38 mouse cellular contexts compared by ENCODE assay signal in genomic region chr16:36543091-36543490, GRCm38 (mm10). TPM values are rescaled to one million over a fixed set of nuclear protein-coding genes. Genes with fewer than 3 reads are reported as not detected.
DNase-seq lines count a peak whose midpoint lies in the region; ATAC-seq and TF ChIP-seq lines count a peak whose summit lies in the region.
"Had no signal": no experiment of that assay in that cellular context is flagged by ENCODE, and none has a peak within 500 bp of the region (broad histone marks: within the 10 kb centered on the region; RNA-seq: fewer than 3 reads in every experiment).

No protein-coding gene starts in this region.

- no peak overlapping the region for H3K4me3 ChIP-seq in kidney, adult 2 months (ENCODE audit: insufficient read depth, low read depth, low read length)
- no peak overlapping the region for H3K4me3 ChIP-seq in kidney, embryonic 16.5 days (ENCODE audit: low read length)
- H3K4me3 ChIP-seq: forebrain, embryonic 13.5 days; heart, embryonic 10.5 days; heart, embryonic 15.5 days; hindbrain, embryonic 12.5 days; intestine, embryonic 15.5 days; layer of hippocampus, adult 2 months; left cerebral cortex, adult 2 months; limb, embryonic 12.5 days; liver, embryonic 13.5 days; midbrain, embryonic 13.5 days; neural tube, embryonic 15.5 days had no signal

- no peaks in the 10 kb centered on the region for H3K27me3 ChIP-seq in kidney, adult 2 months (replicated peaks; ENCODE audit: control insufficient read depth, insufficient read depth, low read length)
- H3K27me3 ChIP-seq in kidney, embryonic 16.5 days (ENCODE audit: insufficient read depth, low read length): no peaks in the 10 kb centered on the region
- H3K27me3 ChIP-seq: CH12.LX; forebrain, embryonic 13.5 days; heart, embryonic 15.5 days; hindbrain, embryonic 12.5 days; intestine, embryonic 15.5 days; limb, embryonic 12.5 days; liver, embryonic 13.5 days; midbrain, embryonic 13.5 days; neural tube, embryonic 15.5 days had no signal

- WGBS in kidney, adult 2 months: 35% methylated on average over 3 of the region's 3 CpGs
- WGBS in kidney, embryonic 16.5 days: 76% methylated on average over 3 of the region's 3 CpGs

- ATAC-seq in kidney, embryonic 16.5 days (ENCODE audit: low FRiP score, low TSS enrichment): peak; percentile 62; the same call in 1 of the 2 replicates
- ATAC-seq: activated CD4-positive, CD25-positive, alpha-beta regulatory T cell, adult 4 months; forebrain, embryonic 13.5 days; hindbrain, postnatal 0 days; intestine, embryonic 15.5 days; midbrain, embryonic 13.5 days had no signal

- H3K36me3 ChIP-seq in kidney, adult 2 months (ENCODE audit: control insufficient read depth, insufficient read depth, low read length): no peaks in the 10 kb centered on the region
- no peaks in the 10 kb centered on the region for H3K36me3 ChIP-seq in kidney, embryonic 16.5 days (ENCODE audit: insufficient read depth, low read length)
- H3K36me3 ChIP-seq: heart, embryonic 10.5 days; heart, embryonic 15.5 days; hindbrain, embryonic 12.5 days; intestine, embryonic 15.5 days; limb, embryonic 12.5 days; liver, embryonic 13.5 days; midbrain, embryonic 13.5 days; neural tube, embryonic 15.5 days had no signal

- peak overlapping the region; percentile 70 for H3K27ac ChIP-seq in kidney, adult 2 months (ENCODE audit: insufficient read depth, low read depth, low read length)
- H3K27ac ChIP-seq in kidney, embryonic 16.5 days (ENCODE audit: low read length): no peak overlapping the region
- H3K27ac ChIP-seq: forebrain, embryonic 13.5 days; heart, embryonic 10.5 days; heart, embryonic 15.5 days; hindbrain, embryonic 12.5 days; hindbrain, postnatal 0 days; intestine, embryonic 15.5 days; layer of hippocampus, adult 2 months; left cerebral cortex, adult 2 months; limb, embryonic 12.5 days; liver, embryonic 13.5 days; macrophage; midbrain, embryonic 13.5 days; neural tube, embryonic 15.5 days had no signal

- peaks cover 13% of the 10 kb centered on the region; the same call in 1 of the 2 replicates for H3K4me1 ChIP-seq in kidney, adult 2 months (ENCODE audit: control insufficient read depth, insufficient read depth, low read length)
- H3K4me1 ChIP-seq in kidney, embryonic 16.5 days (ENCODE audit: insufficient read depth, low read length): 0 out of 2 replicates have a peak, but pooled peaks cover 5% of the 10 kb centered on the region
- H3K4me1 ChIP-seq: forebrain, embryonic 13.5 days; heart, embryonic 10.5 days; heart, embryonic 15.5 days; hindbrain, embryonic 12.5 days; intestine, embryonic 15.5 days; limb, embryonic 12.5 days; liver, embryonic 13.5 days; midbrain, embryonic 13.5 days; neural tube, embryonic 15.5 days had no signal

- no peak for TF ChIP-seq POLR2A in kidney, adult 2 months (IDR thresholded peaks at IDR 0.05; ENCODE audit: low read depth, low read length)

- peak; percentile 41 for DNase-seq in heart, adult 11 months
- no peak for DNase-seq in heart, postnatal 10 days
- peak; percentile 90 for DNase-seq in kidney, adult 2 months
- DNase-seq in kidney, postnatal 36 days: peak; percentile 70 to 82
- DNase-seq in thymus, postnatal 10 days (ENCODE audit: low spot score in 2 of 2): no peak
- DNase-seq in adipocyte (ENCODE audit: low spot score): no peak
- DNase-seq in adrenal gland, adult 2 months: no peak
- DNase-seq: adrenal gland, postnatal 14 days; cerebellum, adult 11-12 months; cerebellum, adult 9-11 months; gastrocnemius, postnatal 14 days; heart, postnatal 36 days; liver, embryonic 13.5 days; lung, adult 2 months; lung, postnatal 10 days; right cerebral cortex, adult 18-20 months; spleen, adult 18-20 months; thymus, adult 18-20 months; thymus, postnatal 36 days had no signal

- intact Hi-C loops in heart, postnatal 10 days (cut with DNase I): no loop called here

- no peak overlapping the region for H3K4me2 ChIP-seq in kidney, embryonic 16.5 days (replicated peaks; ENCODE audit: low read depth, low read length)
- H3K4me2 ChIP-seq: forebrain, embryonic 13.5 days; heart, embryonic 15.5 days; hindbrain, embryonic 12.5 days; intestine, embryonic 15.5 days; limb, embryonic 12.5 days; liver, embryonic 13.5 days; midbrain, embryonic 13.5 days; neural tube, embryonic 15.5 days had no signal

- no peaks in the 10 kb centered on the region for H3K9me3 ChIP-seq in kidney, embryonic 16.5 days (ENCODE audit: low read length)
- H3K9me3 ChIP-seq: forebrain, embryonic 13.5 days; heart, embryonic 10.5 days; heart, embryonic 15.5 days; hindbrain, embryonic 12.5 days; intestine, embryonic 15.5 days; limb, embryonic 12.5 days; liver, embryonic 13.5 days; midbrain, embryonic 13.5 days; neural tube, embryonic 15.5 days had no signal

- no peak for TF ChIP-seq CTCF in kidney, adult 2 months (conservative IDR thresholded peaks at IDR 0.05; ENCODE audit: insufficient read depth, insufficient read length, low read depth, low read length)

- no peak overlapping the region for H3K9ac ChIP-seq in kidney, embryonic 16.5 days (replicated peaks; ENCODE audit: low read length)
- H3K9ac ChIP-seq: forebrain, embryonic 13.5 days; heart, embryonic 15.5 days; hindbrain, embryonic 12.5 days; intestine, embryonic 15.5 days; limb, embryonic 12.5 days; liver, embryonic 13.5 days; midbrain, embryonic 13.5 days; neural tube, embryonic 15.5 days had no signal

RNA-seq across cellular contexts. Expression of gene Casr, which starts 18.9 kb away (rescaled TPM):
- total RNA-seq in heart, postnatal 10 days (2021): under 1 TPM in 1 of 2 experiments, not detected in 1; 0.15 TPM
- 17.6 and 26.3 TPM in 2 replicates for polyA plus RNA-seq in kidney, adult 2 months (2012; rRNA removed)
- polyA plus RNA-seq in kidney, embryonic 16.5 days (2015; fragmentation: Nextera tagmentation; extraction: Ambion mirVana): 0.87 and 1.3 TPM in 2 replicates
- total RNA-seq in adrenal gland, adult 2 months (2021): not detected
- polyA plus RNA-seq in adrenal gland, adult 2 months (2012; rRNA removed): not detected in 2 replicates
- total RNA-seq: adrenal gland, postnatal 14 days; common myeloid progenitor, adult 5-6 weeks; granulocyte monocyte progenitor cell, adult 5-6 weeks; megakaryocyte-erythroid progenitor cell, adult 5-6 weeks had no signal
- polyA plus RNA-seq: activated CD4-positive, CD25-positive, alpha-beta regulatory T cell, adult 4 months; C2C12; forebrain, embryonic 13.5 days; heart, embryonic 15.5 days; liver, embryonic 13.5 days; macrophage had no signal

Comparison
In these comparisons a context has a peak if more than half of its experiments do, and no peak if none do; other contexts are left out.
1. DNase-seq: peak in heart, adult 11 months (single experiment), kidney, adult 2 months (single experiment) and kidney, postnatal 36 days (2 of 2); none in heart, postnatal 10 days (0 of 2), thymus, postnatal 10 days (0 of 2), adipocyte (single experiment) and adrenal gland, adult 2 months (single experiment).